Mouse (Mus musculus) megakaryocyte progenitor cell, adult 5-6 weeks (primary cell): ENCODE measurements at regions not wholly inside any gene's neighbourhood (a gene's known extent, or its start where the extent isn't known, plus 50 kb on each side); places are given as distances from the start of the nearest gene placed in this dataset.
A peak's percentile ranks its signal among the peaks of the same experiment; 100 is the strongest.

Experiments used
- ATAC-seq: replicated peaks from 2 replicates; pipeline ENCODE4 v1.8.0; 2016; ENCODE audit warnings: mild to moderate bottlenecking, moderate TSS enrichment, inconsistent platforms; ENCODE audit not compliant: poor library complexity

- no peak for ATAC-seq
Observed at GRCm38 (mm10) chr10:68606848-68607247, 65.2 kb upstream of the Cabcoco1 start.

- ATAC-seq = peak; percentile 42; the same call in 1 of the 2 replicates
Observed at GRCm38 (mm10) chr10:68611906-68612305, 70.2 kb upstream of the Cabcoco1 start.

GRCm38 (mm10) chr10:68612727-68613126 lies 71.0 kb upstream of the Cabcoco1 start:
- no peak for ATAC-seq

GRCm38 (mm10) chr10:68623786-68624185 lies 82.1 kb upstream of the Cabcoco1 start:
- ATAC-seq = no peak

- ATAC-seq = no peak
Observed at GRCm38 (mm10) chr10:68625329-68625728, 83.6 kb upstream of the Cabcoco1 start.

- no peak for ATAC-seq
Observed at GRCm38 (mm10) chr10:68625752-68626151, 84.1 kb upstream of the Cabcoco1 start.

GRCm38 (mm10) chr10:68629486-68629885 lies 87.8 kb upstream of the Cabcoco1 start:
- no peak for ATAC-seq

- ATAC-seq = no peak
Observed at GRCm38 (mm10) chr10:68633180-68633579, 90.3 kb upstream of the Tmem26 start.

GRCm38 (mm10) chr10:68652700-68653099 lies 70.7 kb upstream of the Tmem26 start:
- no peak for ATAC-seq

- no peak for ATAC-seq
Observed at GRCm38 (mm10) chr10:68655491-68655890, 68.0 kb upstream of the Tmem26 start.

- no peak for ATAC-seq
Observed at GRCm38 (mm10) chr10:68666094-68666493, 57.4 kb upstream of the Tmem26 start.

- no peak for ATAC-seq
Observed at GRCm38 (mm10) chr10:68669330-68669729, 54.1 kb upstream of the Tmem26 start.

GRCm38 (mm10) chr10:68669992-68670391 lies 53.5 kb upstream of the Tmem26 start:
- ATAC-seq = no peak

GRCm38 (mm10) chr10:68672291-68672690 lies 51.2 kb upstream of the Tmem26 start:
- ATAC-seq = no peak

- peak; percentile 90 for ATAC-seq
Observed at GRCm38 (mm10) chr10:68673102-68673872, 50.2 kb upstream of the Tmem26 start.
